Mouse (Mus musculus): Measurements from ENCODE around the gene Aoc1.

DNA sequence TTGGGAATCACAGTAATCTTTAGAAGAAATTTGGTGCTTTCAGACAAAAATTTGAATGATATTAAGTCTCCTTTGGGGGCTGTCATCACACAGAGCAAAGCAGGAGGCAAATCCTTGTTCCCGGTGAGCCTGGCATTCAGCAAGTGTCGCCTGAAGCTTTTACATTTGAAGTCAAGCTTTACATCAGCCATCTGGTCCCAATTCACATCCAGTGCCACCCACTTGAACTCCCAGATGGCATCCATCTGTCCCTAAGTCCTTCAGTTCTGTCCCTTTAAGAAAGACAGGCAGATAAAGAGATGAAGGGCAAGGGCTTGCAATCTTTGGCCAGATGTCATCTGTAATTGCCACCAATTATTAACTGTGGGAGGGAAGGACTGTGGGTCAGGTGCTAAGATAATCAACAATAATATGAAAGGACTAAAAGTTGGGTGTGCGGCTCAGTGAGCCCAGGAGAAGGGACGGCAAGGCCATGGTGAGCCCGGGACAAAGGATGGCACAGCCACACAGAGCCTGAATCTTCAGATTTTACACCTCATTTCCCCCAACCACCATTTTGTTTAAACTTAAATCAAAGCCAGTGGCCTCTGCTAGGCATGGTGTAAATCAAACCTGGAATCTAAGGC lies 3.9 kb downstream of the Aoc1 start:
- no peak for TF ChIP-seq CTCF (IDR thresholded peaks at IDR 0.05)
- no peak for TF ChIP-seq EP300 (IDR thresholded peaks at IDR 0.05)

Data from lung, postnatal 0 days (tissue).